Mouse (Mus musculus): ENCODE data around the gene Rassf5.

The Rassf5 gene

GRCm38 (mm10) chr1:131257288-131257687 is 12.2 kb upstream of the Rassf5 start:
- WGBS: 83% methylated on average over 6 of the region's 6 CpGs

DNA sequence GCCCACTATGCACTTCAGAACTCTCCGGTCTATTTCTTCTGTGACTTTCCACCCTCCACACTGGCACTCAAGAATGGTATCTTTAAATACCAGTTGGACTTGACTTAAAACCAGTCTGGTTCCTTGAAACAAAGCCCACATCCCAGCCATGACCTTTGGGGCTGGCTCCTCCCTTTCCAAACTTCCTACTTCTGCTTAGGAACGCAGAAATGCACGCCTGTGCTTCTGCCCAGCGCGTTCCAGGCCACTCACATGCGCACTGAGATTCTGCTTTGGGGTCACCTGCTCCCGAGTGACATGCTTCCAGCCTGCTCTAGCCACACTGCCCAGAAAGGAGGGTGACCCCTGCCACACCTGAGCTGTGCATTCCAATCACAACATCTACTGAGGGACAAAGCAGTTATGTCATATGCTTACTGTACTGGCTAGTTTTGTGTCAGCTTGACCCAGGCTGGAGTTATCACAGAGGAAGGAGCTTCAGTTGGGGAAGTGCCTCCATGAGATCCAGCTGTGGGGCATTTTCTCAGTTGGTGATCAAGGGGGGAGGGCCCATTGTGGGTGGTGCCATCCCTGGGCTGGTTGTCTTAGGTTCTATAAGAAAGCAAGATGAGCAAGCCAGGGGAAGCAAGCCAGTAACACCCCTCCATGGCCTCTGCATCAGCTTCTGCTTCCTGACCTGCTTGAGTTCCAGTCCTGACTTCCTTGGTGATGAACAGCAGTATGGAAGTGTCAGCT is 7.6 kb upstream of the Rassf5 start:
- WGBS: 88% methylated on average over 7 of the region's 7 CpGs

DNA sequence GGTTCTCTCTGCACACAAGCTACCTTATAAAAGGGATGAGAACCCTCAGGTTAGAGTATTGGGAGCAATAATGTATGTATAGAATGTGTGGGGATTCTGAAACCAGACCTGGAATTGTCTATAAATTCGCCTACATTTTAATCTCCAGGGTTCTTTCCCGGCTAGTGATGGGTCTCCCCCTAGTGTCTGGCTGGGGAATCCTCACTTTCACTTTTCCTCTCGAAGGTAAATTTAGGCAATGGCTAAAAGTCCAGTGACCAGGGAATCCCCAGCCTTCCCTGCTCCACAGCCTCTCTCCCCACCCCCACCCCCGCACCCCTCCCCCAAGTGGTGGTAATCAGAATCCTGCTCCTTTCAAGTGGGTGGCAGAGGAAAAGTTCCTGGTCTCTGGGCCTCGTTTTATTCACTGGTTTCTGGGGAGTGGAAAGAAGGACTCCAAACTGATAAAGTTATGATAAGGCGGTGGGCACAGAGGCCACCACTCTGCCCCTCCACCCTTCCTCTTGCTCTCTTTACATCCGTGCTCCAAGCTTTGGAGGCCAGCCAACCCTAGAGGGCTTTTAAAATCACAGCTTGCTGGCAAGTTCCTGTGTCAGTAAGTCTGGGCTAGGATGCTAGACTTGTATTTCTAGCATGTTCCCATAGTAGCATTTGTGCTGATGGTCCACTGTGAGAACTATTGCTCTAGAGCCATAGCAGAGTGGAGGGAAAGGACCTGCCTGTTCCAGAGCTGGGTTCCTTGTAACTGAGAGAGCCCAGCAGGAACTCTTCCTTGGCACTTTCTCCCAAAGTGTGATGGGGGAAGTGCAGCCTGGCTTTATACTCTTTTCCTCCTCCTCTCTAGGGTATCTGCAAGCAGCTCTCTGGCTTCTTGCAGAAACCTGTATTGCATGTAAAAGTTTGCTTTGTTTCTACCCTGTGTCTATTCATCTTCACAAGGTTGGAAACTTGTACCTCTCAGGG is 1.7 kb upstream of the Rassf5 start:
- WGBS: 10% methylated on average over 7 of the region's 7 CpGs

GRCm38 (mm10) chr1:131245926-131246325 is 868 bp upstream of the Rassf5 start:
- 6% methylated on average over 9 of the region's 9 CpGs for WGBS

GRCm38 (mm10) chr1:131244536-131245088 is 446 bp downstream of the Rassf5 start:
- WGBS: 4% methylated on average over 57 of the region's 57 CpGs

- WGBS: 57% methylated on average over 6 of the region's 6 CpGs
Observed at GRCm38 (mm10) chr1:131242956-131243355, 2.1 kb downstream of the Rassf5 start.

DNA sequence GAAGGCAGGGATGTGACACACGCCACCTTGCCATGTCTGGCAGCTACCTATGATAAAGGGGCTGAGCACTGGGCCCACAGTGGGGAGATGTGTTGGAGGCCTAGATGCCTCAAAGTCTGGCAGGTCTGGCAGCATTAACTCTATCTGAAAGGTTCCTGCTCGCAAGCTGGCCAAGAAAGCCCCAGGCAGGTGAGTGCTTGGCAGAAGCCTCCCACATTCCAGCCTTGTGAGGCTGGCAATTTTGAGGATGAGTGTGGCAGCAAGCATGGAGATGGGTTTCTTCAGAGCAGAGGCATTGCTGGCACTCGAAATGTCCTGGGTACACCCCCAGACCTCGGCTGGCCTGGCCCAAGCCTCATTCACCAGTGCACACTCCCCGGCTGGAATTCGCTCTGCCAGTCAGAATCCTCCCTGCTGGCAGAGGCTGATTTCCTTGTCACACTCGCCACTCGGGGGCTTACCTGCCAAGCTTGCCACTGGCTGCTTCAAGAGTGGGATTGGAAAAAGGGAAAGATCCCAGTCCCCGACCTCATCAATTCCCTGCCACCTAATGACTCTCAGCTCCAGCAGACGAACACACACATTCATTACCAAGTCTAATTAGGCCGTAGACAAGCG is 5.4 kb downstream of the Rassf5 start:
- 76% methylated on average over 12 of the region's 12 CpGs for WGBS

GRCm38 (mm10) chr1:131238931-131239381 is 6.1 kb downstream of the Rassf5 start:
- 50% methylated on average over 8 of the region's 8 CpGs for WGBS

- WGBS: 71% methylated on average over 7 of the region's 7 CpGs
Observed at GRCm38 (mm10) chr1:131236077-131236476, 9.0 kb downstream of the Rassf5 start.

DNA sequence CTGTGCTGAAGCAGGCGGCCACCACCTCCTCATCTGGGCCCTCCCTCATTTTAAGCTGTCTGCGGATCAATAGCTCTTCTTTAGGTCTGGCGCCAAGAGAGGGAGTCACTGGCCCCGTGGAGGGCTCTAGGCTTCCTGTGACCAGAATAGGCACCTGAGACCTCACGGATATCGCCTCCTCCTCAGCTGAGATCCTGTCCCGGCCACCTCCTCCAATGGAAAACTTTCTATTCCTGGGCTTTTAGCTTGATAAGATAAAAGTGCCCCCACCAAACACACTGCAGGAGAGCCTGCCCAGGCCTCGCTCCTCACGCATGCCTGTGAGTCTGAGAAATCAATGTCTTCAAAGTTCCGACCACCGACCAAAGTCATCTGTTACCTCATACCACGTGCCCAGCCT is 11.5 kb downstream of the Rassf5 start:
- WGBS: 77% methylated on average over 12 of the region's 12 CpGs

DNA sequence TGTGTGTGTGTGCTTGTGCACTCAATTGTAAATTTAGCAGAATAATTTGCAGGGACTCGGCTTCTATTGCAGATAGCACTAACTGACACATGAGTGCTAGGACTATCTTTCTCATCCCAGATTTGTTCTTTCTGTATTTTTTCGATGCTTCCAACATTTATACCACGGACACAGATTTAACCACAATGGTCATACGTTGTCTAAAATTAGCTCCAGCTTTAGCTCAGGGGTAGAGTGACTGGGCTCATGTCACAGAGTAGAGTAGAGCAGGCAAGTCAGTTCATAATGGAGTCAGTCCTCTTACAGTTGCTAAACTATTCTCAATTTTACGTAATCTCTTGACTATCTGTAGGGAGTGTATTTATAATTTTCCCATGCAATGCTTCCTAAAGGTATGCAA is 16.4 kb downstream of the Rassf5 start:
- 64% methylated on average over 5 of the region's 5 CpGs for WGBS

- WGBS: 53% methylated on average over 7 of the region's 7 CpGs
Observed at GRCm38 (mm10) chr1:131228225-131228624, 16.8 kb downstream of the Rassf5 start.

DNA sequence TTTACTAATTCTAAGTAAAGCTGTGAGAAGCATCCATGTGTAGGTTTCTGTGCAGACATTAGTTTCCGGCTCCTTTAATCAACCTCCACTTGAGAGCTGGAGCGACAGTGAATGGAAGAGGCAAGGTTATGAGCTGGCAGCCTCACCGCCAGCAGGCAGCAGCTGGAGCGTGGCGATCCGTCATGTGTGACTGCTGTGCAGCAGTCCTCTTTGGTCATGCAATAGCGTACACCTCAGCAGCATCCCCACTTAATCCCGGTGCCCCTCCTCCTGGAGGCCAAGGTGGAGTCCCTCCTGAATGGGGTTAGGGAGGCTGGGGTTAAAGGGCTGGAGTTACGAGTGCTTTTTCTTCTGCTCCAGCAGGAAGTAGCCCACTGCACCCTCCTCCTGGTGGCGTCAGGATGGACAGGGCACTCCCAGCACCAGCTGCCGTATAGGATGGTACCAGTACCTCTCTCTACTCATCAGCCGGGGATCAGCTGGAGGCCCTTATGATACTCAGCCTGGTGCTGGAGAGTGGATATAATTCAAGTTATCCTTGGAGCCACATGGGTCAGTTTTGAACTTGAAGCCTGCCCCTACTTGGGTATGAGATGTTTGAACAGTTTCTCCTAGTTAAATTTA is 20.1 kb downstream of the Rassf5 start:
- 79% methylated on average over 12 of the region's 12 CpGs for WGBS

- WGBS: 90% methylated on average over 2 of the region's 2 CpGs
Observed at GRCm38 (mm10) chr1:131223345-131223744, 21.7 kb downstream of the Rassf5 start.

DNA sequence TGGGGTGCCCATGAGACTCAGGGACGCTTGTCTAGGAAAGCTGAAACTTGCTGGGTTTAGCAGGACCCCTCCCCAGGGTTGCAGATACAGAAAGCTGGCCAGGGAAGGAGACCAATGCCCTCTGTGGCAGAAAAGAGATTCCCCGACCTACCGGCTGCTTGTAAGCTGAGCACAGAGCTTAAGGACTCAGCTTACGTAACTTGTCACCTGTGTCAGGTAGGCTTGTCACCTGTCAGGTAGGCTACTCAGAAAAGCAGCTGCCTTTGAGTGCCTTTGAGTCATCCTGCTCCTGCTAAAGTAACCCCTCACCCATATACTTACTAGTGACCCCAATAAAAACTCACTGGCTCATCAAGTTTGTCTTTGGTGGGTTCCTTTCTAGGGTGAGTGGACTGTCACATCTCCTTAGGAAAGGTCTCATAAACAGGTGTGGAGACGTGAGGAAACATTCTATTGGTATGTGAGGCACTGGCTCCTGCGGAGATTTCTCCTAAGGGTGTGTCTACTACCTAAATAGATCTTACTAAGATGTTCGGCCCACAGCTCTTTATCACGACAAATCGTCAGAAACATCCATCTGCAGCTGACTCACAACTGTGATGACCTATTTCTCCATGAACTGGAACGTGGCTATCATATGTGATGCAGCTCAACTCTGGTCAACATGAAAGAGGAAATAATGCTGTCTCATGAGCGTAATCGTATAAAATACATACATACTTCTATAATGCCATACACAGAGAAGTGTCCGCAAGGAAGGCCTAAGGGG is 23.1 kb downstream of the Rassf5 start:
- whole genome bisulfite sequencing: 67% methylated on average over 13 of the region's 13 CpGs

GRCm38 (mm10) chr1:131218933-131219332 is 26.1 kb downstream of the Rassf5 start:
- WGBS: 91% methylated on average over 11 of the region's 11 CpGs

DNA sequence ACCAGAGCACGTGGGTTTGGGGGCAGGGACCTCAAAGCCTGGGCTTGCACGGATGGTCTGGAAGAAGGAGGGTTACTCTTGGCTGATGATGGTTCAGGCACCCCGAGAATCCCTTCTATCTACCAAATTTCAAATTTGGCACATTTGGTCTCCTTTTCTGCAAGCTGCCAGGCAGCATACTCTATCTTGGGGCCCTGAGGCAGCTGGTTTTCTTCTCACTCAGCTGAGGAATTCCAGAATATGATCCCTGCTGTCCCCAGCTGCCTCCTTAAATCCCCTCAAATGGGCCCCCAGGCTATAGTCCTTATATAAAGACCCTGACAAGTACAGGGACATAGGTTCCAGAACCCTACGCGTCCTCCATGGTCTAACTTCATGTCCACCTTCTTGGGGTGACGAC is 31.7 kb downstream of the Rassf5 start:
- WGBS: 83% methylated on average over 6 of the region's 6 CpGs

GRCm38 (mm10) chr1:131212956-131213355 is 32.1 kb downstream of the Rassf5 start:
- WGBS: 90% methylated on average over 5 of the region's 5 CpGs

DNA sequence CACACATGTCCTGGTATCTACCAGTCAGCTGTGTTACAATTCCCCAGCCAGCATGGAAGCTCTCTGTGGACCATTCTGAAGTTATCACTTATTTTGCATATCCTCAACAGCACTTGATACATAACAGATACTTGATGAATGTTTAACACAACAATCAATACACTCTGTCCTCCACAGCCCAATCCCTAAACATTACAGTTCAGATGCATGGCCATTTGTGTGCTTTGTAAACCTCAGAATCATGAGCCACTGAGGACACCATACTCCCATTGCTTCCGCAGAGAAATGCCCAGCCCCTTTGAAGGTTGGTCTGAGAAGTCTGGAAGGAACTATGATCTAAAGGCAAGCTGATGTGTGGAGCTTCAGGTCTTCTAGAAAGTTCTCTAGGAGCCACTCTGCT is 33.4 kb downstream of the Rassf5 start:
- 100% methylated on average over 1 of the region's 1 CpGs for WGBS

- WGBS: 53% methylated on average over 8 of the region's 8 CpGs
Observed at GRCm38 (mm10) chr1:131209971-131210426, 35.1 kb downstream of the Rassf5 start.

DNA sequence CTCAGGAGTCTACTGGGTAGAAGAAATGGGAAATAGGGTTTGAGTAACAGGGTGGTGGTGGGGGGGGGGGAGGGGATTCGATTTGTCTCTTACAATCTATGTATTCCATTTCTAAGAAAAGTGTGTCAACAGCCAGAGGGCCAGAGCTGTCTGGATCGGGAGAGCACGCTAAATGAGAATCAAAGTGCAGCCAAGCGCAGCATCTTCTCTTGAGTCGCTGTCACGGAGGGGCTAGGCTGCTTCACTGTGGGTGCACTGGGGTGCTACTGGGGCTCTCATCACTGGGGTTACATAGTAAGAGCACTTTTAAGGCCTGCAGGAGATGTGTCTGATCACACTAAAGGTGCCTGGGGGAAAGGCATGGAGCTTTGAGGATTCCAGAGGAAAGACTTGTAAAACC is 36.3 kb downstream of the Rassf5 start:
- WGBS: 85% methylated on average over 6 of the region's 6 CpGs

All from cerebral cortex, adult 2 months (tissue).